Comparison of ENCODE assay signal across 13 mouse cellular contexts in the genomic region with DNA sequence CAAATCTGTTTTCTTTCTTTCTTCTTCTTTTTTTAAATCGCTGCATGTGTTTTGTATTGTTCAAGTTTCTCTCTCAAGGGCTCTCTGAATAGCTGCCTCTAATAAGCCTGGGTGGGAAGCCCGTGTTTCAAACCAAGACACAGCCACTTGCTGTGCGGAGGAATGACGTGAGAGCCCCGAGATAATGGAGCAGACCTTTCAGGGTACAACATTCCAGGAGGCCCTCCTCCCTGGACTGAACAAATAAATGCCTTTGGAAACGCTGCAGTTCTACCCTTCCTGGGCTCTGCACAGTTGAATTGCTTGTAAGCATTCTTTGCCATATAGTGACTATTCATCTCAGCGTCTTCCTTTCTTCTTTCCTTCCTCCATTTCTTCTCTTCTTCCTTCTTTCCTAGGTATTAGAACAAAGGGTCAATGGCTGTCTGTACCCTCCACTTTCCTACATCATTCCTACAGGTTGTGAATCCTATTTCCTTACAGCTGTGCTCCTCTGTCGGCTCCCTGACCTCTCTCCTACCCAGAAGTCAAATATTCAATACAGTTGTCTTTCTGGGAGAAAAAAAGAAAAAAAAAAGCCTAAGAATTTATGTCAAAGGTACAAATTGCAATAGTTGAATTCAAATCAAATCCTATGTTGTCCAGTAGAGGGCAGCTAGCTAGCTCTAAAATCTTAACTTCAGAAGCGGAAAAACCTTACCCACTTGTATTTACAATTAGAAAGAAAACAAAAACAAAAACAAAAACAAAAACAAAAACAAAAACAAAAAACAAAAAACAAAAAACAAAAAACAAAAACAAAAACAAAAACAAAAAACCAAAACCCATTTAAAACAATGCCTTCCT.
DNase-seq lines count a peak whose midpoint lies in the region; ATAC-seq and TF ChIP-seq lines count a peak whose summit lies in the region.
"Had no signal": no experiment of that assay in that cellular context is flagged by ENCODE, and none has a peak within 500 bp of the region (broad histone marks: within the 10 kb centered on the region; RNA-seq: fewer than 3 reads in every experiment).

No protein-coding gene starts in this region.

- H3K9ac ChIP-seq in lung, embryonic 14.5 days: no peak overlapping the region
- H3K9ac ChIP-seq in forebrain, embryonic 12.5 days: no peak overlapping the region
- H3K9ac ChIP-seq in limb, embryonic 14.5 days (ENCODE audit: low read depth, low read length, severe bottlenecking): no peak overlapping the region
- no peak overlapping the region for H3K9ac ChIP-seq in stomach, embryonic 14.5 days (replicated peaks; ENCODE audit: low read depth, low read length)
- H3K9ac ChIP-seq: embryonic facial prominence, embryonic 15.5 days; hindbrain, embryonic 15.5 days had no signal

- peak; percentile 55 for DNase-seq in lung, embryonic 14.5 days
- no peak for DNase-seq in lung, adult 18-20 months
- peak; percentile 20 for DNase-seq in limb, embryonic 14.5 days (ENCODE audit: low spot score)
- DNase-seq in thymus, postnatal 4 days: no peak
- DNase-seq in natural killer cell, adult 2 months (ENCODE audit: low spot score in 2 of 2): no peak
- DNase-seq: right cerebral cortex, postnatal 14 days had no signal

- no peak for TF ChIP-seq POLR2A in limb, embryonic 14.5 days (IDR thresholded peaks at IDR 0.05; ENCODE audit: borderline replicate concordance, extremely low read depth, insufficient read depth, insufficient read length)

- peak overlapping the region; percentile 63; the same call in 1 of the 2 replicates for H3K27ac ChIP-seq in lung, embryonic 14.5 days (ENCODE audit: low read depth)
- H3K27ac ChIP-seq in forebrain, embryonic 12.5 days: peak overlapping the region; percentile 85
- peak overlapping the region; percentile 48; the same call in 1 of the 2 replicates for H3K27ac ChIP-seq in limb, embryonic 14.5 days (replicated peaks; ENCODE audit: low read depth, low read length)
- no peak overlapping the region for H3K27ac ChIP-seq in stomach, embryonic 14.5 days (ENCODE audit: low read length)
- H3K27ac ChIP-seq: embryonic facial prominence, embryonic 15.5 days; hindbrain, embryonic 15.5 days had no signal

- H3K9me3 ChIP-seq in lung, embryonic 14.5 days (ENCODE audit: low read depth, low read length): no peaks in the 10 kb centered on the region
- H3K9me3 ChIP-seq in forebrain, embryonic 12.5 days: no peaks in the 10 kb centered on the region
- no peaks in the 10 kb centered on the region for H3K9me3 ChIP-seq in limb, embryonic 14.5 days (ENCODE audit: control insufficient read depth, low read length)
- H3K9me3 ChIP-seq in stomach, embryonic 14.5 days (ENCODE audit: control insufficient read depth, low read depth, low read length): no peaks in the 10 kb centered on the region
- H3K9me3 ChIP-seq: embryonic facial prominence, embryonic 15.5 days; hindbrain, embryonic 15.5 days had no signal

- H3K4me3 ChIP-seq in lung, embryonic 14.5 days (ENCODE audit: low read depth, low read length): no peak overlapping the region
- no peak overlapping the region for H3K4me3 ChIP-seq in forebrain, embryonic 12.5 days (replicated peaks)
- no peak overlapping the region for H3K4me3 ChIP-seq in limb, embryonic 14.5 days (replicated peaks; ENCODE audit: low read length)
- no peak overlapping the region for H3K4me3 ChIP-seq in stomach, embryonic 14.5 days (ENCODE audit: low read depth, low read length)
- H3K4me3 ChIP-seq: embryonic facial prominence, embryonic 15.5 days; hindbrain, embryonic 15.5 days; megakaryocyte, embryonic 14.5 days had no signal

- H3K36me3 ChIP-seq in lung, embryonic 14.5 days (ENCODE audit: insufficient read depth): no peaks in the 10 kb centered on the region
- no peaks in the 10 kb centered on the region for H3K36me3 ChIP-seq in forebrain, embryonic 12.5 days (replicated peaks)
- no peaks in the 10 kb centered on the region for H3K36me3 ChIP-seq in limb, embryonic 14.5 days (ENCODE audit: control insufficient read depth, insufficient read depth, low read length)
- H3K36me3 ChIP-seq in stomach, embryonic 14.5 days (ENCODE audit: control insufficient read depth, insufficient read depth, low read length): no peaks in the 10 kb centered on the region
- H3K36me3 ChIP-seq: embryonic facial prominence, embryonic 15.5 days; G1E; hindbrain, embryonic 15.5 days had no signal

- 25% methylated on average over 9 of the region's 9 CpGs for WGBS in lung, embryonic 14.5 days
- 10% methylated on average over 9 of the region's 9 CpGs for WGBS in forebrain, embryonic 12.5 days
- 41% methylated on average over 9 of the region's 9 CpGs for WGBS in limb, embryonic 14.5 days
- WGBS in stomach, embryonic 14.5 days: 45% methylated on average over 9 of the region's 9 CpGs

- no peaks in the 10 kb centered on the region for H3K4me1 ChIP-seq in lung, embryonic 14.5 days (ENCODE audit: insufficient read depth)
- peaks cover 16% of the 10 kb centered on the region for H3K4me1 ChIP-seq in forebrain, embryonic 12.5 days
- peaks cover 13% of the 10 kb centered on the region for H3K4me1 ChIP-seq in limb, embryonic 14.5 days (ENCODE audit: control insufficient read depth, insufficient read depth, low read length)
- 0 out of 2 replicates have a peak, but pooled peaks cover 4% of the 10 kb centered on the region for H3K4me1 ChIP-seq in stomach, embryonic 14.5 days (ENCODE audit: control insufficient read depth, insufficient read depth, low read length)
- H3K4me1 ChIP-seq: embryonic facial prominence, embryonic 15.5 days; megakaryocyte, embryonic 14.5 days had no signal

- no peak overlapping the region for H3K4me2 ChIP-seq in lung, embryonic 14.5 days
- no peak overlapping the region for H3K4me2 ChIP-seq in forebrain, embryonic 12.5 days
- no peak overlapping the region for H3K4me2 ChIP-seq in limb, embryonic 14.5 days (replicated peaks; ENCODE audit: low read depth, low read length, severe bottlenecking)
- no peak overlapping the region for H3K4me2 ChIP-seq in stomach, embryonic 14.5 days (replicated peaks; ENCODE audit: low read depth, low read length)
- H3K4me2 ChIP-seq: embryonic facial prominence, embryonic 15.5 days; hindbrain, embryonic 15.5 days had no signal

- no peaks in the 10 kb centered on the region for H3K27me3 ChIP-seq in lung, embryonic 14.5 days (ENCODE audit: insufficient read depth, low read length)
- H3K27me3 ChIP-seq in forebrain, embryonic 12.5 days: no peaks in the 10 kb centered on the region
- H3K27me3 ChIP-seq in limb, embryonic 14.5 days (ENCODE audit: control insufficient read depth, insufficient read depth, low read length): no peaks in the 10 kb centered on the region
- H3K27me3 ChIP-seq in stomach, embryonic 14.5 days (ENCODE audit: control insufficient read depth, insufficient read depth, low read length): no peaks in the 10 kb centered on the region
- H3K27me3 ChIP-seq: embryonic facial prominence, embryonic 15.5 days; hindbrain, embryonic 15.5 days; megakaryocyte, embryonic 14.5 days had no signal

- ATAC-seq in lung, embryonic 14.5 days (ENCODE audit: insufficient read depth): peak; percentile 80; the same call in 1 of the 2 replicates
- peak; percentile 92 for ATAC-seq in forebrain, embryonic 12.5 days (ENCODE audit: low FRiP score)
- no peak for ATAC-seq in limb, embryonic 14.5 days (ENCODE audit: low FRiP score, low read depth)
- peak; percentile 67; the same call in 1 of the 2 replicates for ATAC-seq in stomach, embryonic 14.5 days (ENCODE audit: insufficient number of reproducible peaks, insufficient read depth, low FRiP score, low read depth)
- no peak for ATAC-seq in erythroblast, adult 5-6 weeks (replicated peaks; ENCODE audit: low FRiP score, poor library complexity, severe bottlenecking)

- TF ChIP-seq CTCF in lung, embryonic 14.5 days (IDR thresholded peaks at IDR 0.05; ENCODE audit: low read depth): peak; percentile 20; the same call in 1 of the 2 replicates

Comparison
In these comparisons a context has a peak if more than half of its experiments do, and no peak if none do; other contexts are left out.
1. DNase-seq: peak in lung, embryonic 14.5 days (single experiment) and limb, embryonic 14.5 days (single experiment); none in lung, adult 18-20 months (0 of 2), thymus, postnatal 4 days (single experiment) and natural killer cell, adult 2 months (0 of 2).
2. ATAC-seq: peak in lung, embryonic 14.5 days (single experiment), forebrain, embryonic 12.5 days (single experiment) and stomach, embryonic 14.5 days (single experiment); none in limb, embryonic 14.5 days (single experiment) and erythroblast, adult 5-6 weeks (single experiment).